Mouse (Mus musculus): ENCODE results near the gene Chil4.

Chil4 gene

DNA sequence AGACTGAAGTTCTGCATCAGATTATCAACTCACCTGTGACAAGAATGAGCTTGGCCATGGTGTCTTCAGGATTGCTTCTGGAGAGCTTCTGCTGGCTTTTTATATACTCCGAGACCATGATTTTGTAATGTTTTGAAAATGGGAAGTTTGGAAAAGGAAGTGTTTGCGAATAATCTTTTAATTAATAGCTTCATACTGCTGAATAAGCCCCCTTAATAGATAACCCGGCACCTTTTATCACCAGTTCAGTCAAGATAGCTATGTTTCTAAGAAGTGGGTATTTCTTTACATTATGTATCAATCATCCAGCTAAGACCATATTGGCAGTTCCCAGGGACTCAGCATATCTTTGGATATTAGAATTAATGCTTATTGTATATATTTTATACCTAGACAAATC lies 51.8 kb downstream of the Chil4 start, which contains the start of gene Chil3:
TSS of gene Chil3 (minus strand) at position 101 of the 400 bp plus-strand sequence.
- no peak for DNase-seq (ENCODE audit: low spot score)

DNA sequence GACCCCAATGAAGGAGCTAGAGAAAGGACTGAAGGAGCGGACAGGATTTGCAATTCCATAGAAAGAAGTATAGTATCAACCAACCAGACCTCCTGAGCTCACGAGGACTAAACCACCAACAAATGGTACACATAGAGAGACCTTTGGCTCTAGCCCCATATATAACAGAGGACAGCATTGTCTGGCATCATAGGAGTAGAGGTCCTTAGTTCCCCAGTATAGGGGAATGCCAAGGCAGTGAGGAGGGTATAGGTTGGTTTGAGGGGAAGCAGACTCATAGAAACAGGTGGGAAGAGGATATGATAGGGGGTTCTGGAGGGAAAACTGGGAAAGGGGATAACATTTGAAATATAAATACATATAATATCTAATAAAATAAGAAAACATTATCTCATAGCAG lies 64.9 kb downstream of the Chil4 start:
- no peak for DNase-seq (ENCODE audit: low spot score)
